Mouse (Mus musculus) urinary bladder, postnatal 4 days (tissue): ENCODE measurements at regions not wholly inside any gene's neighbourhood (a gene's known extent, or its start where the extent isn't known, plus 50 kb on each side); places are given as distances from the start of the nearest gene placed in this dataset.

Source experiments
- DNase-seq, 2 experiments: peaks; one replicate each; pipeline ENCODE4 v3.0.0; 2021 to 2022; ENCODE audit warnings: low spot score in 2 of 2

DNA sequence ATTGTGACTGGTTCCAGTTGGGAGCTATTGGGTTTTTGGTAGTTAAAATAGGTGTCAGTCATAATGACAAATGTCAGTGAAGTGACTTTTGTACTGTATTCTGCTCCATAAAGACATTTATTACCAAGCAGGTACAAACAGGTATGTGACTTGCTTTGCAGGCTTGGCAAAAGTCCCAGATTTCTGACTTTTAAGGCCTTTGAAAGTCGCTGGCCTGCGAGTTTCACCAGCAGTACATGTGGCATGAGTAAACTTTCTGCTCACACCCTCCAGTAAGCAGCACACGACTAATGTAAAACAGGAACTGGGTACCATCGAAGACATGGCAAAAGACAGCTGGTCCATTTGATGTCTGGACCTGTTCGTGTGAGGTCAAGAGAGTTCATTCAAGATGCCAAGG lies 659.2 kb downstream of the Zfp706 start:
- no peak for DNase-seq

GRCm38 (mm10) chr15:36347333-36347845 lies 660.2 kb downstream of the Zfp706 start:
- no peak for DNase-seq

DNA sequence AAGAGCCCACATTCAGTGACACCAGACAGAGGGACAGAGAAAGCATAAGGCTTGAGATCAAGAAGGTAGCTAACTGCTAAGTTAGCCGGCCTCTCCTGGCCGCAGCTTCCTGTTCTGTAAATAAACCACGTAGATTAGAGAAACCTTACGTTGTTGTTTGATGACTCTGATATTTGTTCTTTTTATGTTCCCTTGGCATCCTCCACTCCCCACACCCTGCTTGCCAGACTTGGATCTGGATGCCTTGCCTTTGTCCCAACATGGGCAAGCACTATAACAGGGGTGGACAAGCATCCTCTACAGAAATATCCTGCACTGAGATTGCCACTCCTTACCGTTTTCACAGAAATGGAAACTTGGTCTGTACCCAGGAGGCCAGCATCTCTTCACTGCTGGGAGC lies 661.4 kb downstream of the Zfp706 start:
- DNase-seq: no peak

DNA sequence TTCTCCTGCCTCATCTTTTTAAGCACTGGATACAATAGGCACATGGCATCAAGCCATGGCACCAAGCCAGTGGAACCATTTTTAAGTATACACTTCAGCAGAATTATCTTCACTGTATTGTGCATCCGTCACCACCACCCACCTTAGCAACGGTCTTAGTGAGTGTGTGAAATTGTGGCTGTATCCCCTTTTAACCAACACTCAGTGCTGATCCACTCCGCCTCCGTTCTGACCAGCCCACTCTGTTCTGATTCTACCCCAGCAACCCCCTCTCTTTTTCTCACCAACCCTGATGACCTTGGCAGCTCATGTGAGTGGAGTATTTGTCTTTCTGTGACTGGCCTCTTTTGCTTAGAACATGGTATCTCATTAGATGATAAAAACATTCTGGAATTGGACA lies 662.2 kb downstream of the Zfp706 start:
- DNase-seq: no peak

DNA sequence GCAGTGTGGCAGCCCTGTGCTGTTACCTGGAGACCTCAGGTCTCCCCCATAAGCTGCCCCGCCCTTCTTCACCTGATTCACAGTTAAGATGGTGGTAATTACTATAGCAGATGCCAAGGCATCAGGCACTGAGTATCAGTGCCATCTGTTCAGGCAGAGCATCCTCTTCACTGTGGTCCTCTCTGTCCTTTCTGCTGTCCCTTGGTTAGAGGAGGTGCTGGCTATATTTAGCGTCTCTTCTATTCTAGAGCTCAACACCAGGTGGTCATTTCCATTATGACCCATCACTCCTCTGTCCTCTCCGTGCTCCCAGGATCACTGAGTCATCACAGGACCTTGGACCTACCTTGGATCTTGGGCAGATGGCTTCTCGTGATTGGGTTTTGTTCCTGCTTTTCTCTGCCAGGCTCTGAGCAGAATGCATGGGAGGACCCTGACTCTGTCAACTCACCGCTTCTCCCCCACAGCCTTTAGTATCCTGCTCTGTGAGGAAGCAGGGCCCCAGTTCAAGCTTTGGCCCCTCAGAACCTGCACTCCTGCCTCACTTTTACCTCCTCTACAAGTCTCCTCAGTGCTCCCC lies 667.5 kb downstream of the Zfp706 start:
- DNase-seq: no peak

GRCm38 (mm10) chr15:36338766-36339165 lies 668.8 kb downstream of the Zfp706 start:
- DNase-seq: no peak

DNA sequence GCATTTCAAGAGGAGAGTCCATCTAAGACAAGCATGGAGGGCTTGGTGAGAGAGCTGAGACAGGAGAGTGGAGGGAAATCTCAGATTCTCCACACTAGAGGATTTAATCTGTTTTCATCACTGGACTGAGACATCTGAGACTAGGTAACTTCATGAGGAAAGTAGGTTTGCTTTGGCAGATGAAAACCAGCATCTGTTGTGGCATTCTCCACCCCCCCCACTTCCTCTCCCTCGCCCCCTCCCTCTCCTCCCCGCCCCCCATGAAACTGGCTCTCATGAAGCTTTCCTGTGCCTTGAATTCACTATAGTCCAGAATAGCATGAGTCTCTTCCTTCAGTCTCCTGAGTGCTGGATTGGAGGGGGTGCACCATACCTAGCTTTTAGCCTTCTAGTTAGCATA lies 670.7 kb downstream of the Zfp706 start:
- no peak for DNase-seq

DNA sequence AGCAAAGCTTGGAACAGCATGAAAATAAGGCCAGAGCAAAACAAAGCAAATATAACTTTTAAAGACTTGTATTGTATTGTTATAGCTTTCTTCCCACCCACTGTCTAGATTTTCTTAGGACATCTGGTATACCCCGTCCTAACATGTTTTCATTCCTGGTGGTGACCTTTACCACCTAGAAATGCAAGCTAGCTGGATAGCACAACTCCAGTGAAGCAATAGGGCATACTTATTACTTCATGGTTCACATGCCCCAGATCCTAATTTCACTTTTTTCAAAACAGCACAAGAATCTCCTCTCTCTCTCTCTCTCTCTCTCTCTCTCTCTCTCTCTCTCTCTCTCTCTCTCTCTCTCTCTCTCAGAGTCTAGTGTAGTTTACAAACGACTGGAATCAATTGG lies 672.5 kb downstream of the Zfp706 start:
- peak in 1 of 2 experiments; percentile 7 for DNase-seq

GRCm38 (mm10) chr15:36334436-36335113 lies 673.0 kb downstream of the Zfp706 start:
- peak in 1 of 2 experiments; percentile 33 for DNase-seq

GRCm38 (mm10) chr15:36333857-36334256 lies 673.7 kb downstream of the Zfp706 start:
- DNase-seq: peak in 1 of 2 experiments; percentile 14

DNA sequence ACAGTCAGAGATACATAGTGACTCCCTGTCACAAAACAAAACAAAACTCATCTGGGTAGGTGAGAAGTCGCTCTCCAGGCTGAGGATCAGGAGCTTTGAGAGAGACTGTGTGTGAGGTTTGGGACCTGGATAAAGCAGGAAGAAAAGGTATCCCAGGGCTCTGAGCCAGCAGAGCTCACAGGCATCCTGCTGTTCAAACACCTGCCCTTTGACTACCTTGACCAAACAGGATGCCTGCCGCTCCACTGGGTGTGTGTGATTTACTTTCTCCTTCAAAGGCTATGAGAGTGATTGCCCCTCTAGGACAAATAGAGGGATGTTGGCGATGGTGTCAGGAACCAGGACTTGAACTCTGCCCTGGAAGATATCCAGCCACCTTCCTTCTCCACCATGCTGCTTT lies 674.3 kb downstream of the Zfp706 start:
- DNase-seq: peak in 1 of 2 experiments; percentile 47
